ENCODE assay signal across 9 mouse cellular contexts in genomic region chr11:78397397-78397796, GRCm38 (mm10). TPM values are rescaled to one million over a fixed set of nuclear protein-coding genes. Genes with fewer than 3 reads are reported as not detected.
DNase-seq lines count a peak whose midpoint lies in the region; ATAC-seq and TF ChIP-seq lines count a peak whose summit lies in the region.
"Had no signal": no experiment of that assay in that cellular context is flagged by ENCODE, and none has a peak within 500 bp of the region (broad histone marks: within the 10 kb centered on the region; RNA-seq: fewer than 3 reads in every experiment).

No protein-coding gene starts in this region.

- 14% methylated on average over 18 of the region's 18 CpGs for WGBS in forebrain, embryonic 14.5 days
- 7% methylated on average over 18 of the region's 18 CpGs for WGBS in hindbrain, embryonic 13.5 days
- 8% methylated on average over 18 of the region's 18 CpGs for WGBS in midbrain, embryonic 10.5 days
- 3% methylated on average over 18 of the region's 18 CpGs for WGBS in small intestine, adult 2 months

- TF ChIP-seq CTCF in MEL (IDR thresholded peaks at IDR 0.05 in 2 of 3, conservative IDR thresholded peaks at IDR 0.05 in 1 of 3; ENCODE audit: control insufficient read depth in 1 of 3, insufficient read depth in 1 of 3, low read depth in 2 of 3, low read length in 3 of 3, poor library complexity in 1 of 3, severe bottlenecking in 1 of 3): peak; percentile 83 to 98 (median 96)
- TF ChIP-seq CTCF in small intestine, adult 2 months (IDR thresholded peaks at IDR 0.05; ENCODE audit: extremely low read depth, insufficient read length, insufficient replicate concordance, low read depth, low read length): peak; percentile 82; the same call in 1 of the 2 replicates

- H3K9ac ChIP-seq in MEL (ENCODE audit: control insufficient read depth, low read depth, low read length, poor library complexity, severe bottlenecking): no peak overlapping the region
- peak overlapping the region; percentile 3; the same call in 1 of the 2 replicates for H3K9ac ChIP-seq in forebrain, embryonic 14.5 days (ENCODE audit: low read length)
- H3K9ac ChIP-seq in hindbrain, embryonic 13.5 days: peak overlapping the region; percentile 21; the same call in 1 of the 2 replicates

- peak; percentile 84 for DNase-seq in MEL (ENCODE audit: low read depth, low spot score)
- DNase-seq in c-Kit-positive CD71-negative TER-119-negative erythroid progenitor cells, embryonic 14.5 days (ENCODE audit: low read depth): peak; percentile 63
- DNase-seq in forebrain, embryonic 14.5 days (ENCODE audit: low spot score): peak; percentile 86
- DNase-seq in left cerebral cortex, postnatal 25 days (ENCODE audit: low spot score in 2 of 2): peak; percentile 14 to 24
- DNase-seq in midbrain, embryonic 10.5 days (ENCODE audit: low spot score): peak; percentile 76

- peaks cover 4 to 5% of the 10 kb centered on the region in 2 experiments; a peak in 2 of 4 replicates for H3K27me3 ChIP-seq in MEL (ENCODE audit: control insufficient read depth in 1 of 2, insufficient read depth in 2 of 2, low read length in 2 of 2)
- no peaks in the 10 kb centered on the region for H3K27me3 ChIP-seq in forebrain, embryonic 14.5 days (replicated peaks; ENCODE audit: control insufficient read depth, insufficient read depth, low read length)
- peaks cover 7% of the 10 kb centered on the region; the same call in 1 of the 2 replicates for H3K27me3 ChIP-seq in hindbrain, embryonic 13.5 days
- H3K27me3 ChIP-seq in midbrain, embryonic 10.5 days (ENCODE audit: low read depth, poor library complexity, severe bottlenecking): peaks cover 24% of the 10 kb centered on the region; the same call in 1 of the 2 replicates
- H3K27me3 ChIP-seq in small intestine, adult 2 months (ENCODE audit: control insufficient read depth, insufficient read depth, low read length): no peaks in the 10 kb centered on the region

- no peaks in the 10 kb centered on the region for H3K36me3 ChIP-seq in MEL (ENCODE audit: control insufficient read depth in 1 of 2, insufficient read depth in 2 of 2, low read length in 2 of 2)
- no peaks in the 10 kb centered on the region for H3K36me3 ChIP-seq in forebrain, embryonic 14.5 days (ENCODE audit: control insufficient read depth, insufficient read depth, low read length)
- H3K36me3 ChIP-seq in hindbrain, embryonic 13.5 days: no peaks in the 10 kb centered on the region
- H3K36me3 ChIP-seq in midbrain, embryonic 10.5 days: no peaks in the 10 kb centered on the region
- peaks cover 43% of the 10 kb centered on the region for H3K36me3 ChIP-seq in small intestine, adult 2 months (ENCODE audit: control insufficient read depth, insufficient read depth, low read length)

- peak; percentile 26; the same call in 1 of the 2 replicates for ATAC-seq in forebrain, embryonic 14.5 days
- ATAC-seq in hindbrain, embryonic 13.5 days (ENCODE audit: low FRiP score): peak; percentile 61; the same call in 1 of the 2 replicates
- ATAC-seq in activated CD4-positive, CD25-positive, alpha-beta regulatory T cell, adult 4 months: no peak

- H3K4me3 ChIP-seq in MEL (ENCODE audit: control insufficient read depth in 1 of 2, insufficient read depth in 1 of 2, low read depth in 2 of 2, low read length in 2 of 2): no peak overlapping the region
- no peak overlapping the region for H3K4me3 ChIP-seq in forebrain, embryonic 14.5 days (ENCODE audit: low read depth, low read length)
- peak overlapping the region; percentile 15; the same call in 1 of the 2 replicates for H3K4me3 ChIP-seq in hindbrain, embryonic 13.5 days
- H3K4me3 ChIP-seq in midbrain, embryonic 10.5 days: peak overlapping the region; percentile 47
- H3K4me3 ChIP-seq in small intestine, adult 2 months (ENCODE audit: low read depth, low read length): no peak overlapping the region; the same call in 1 of the 2 replicates

- intact Hi-C loops in left cerebral cortex, postnatal 25 days (cut with DNase I): no loop called here

- no peaks in the 10 kb centered on the region for H3K4me1 ChIP-seq in MEL (ENCODE audit: control insufficient read depth in 1 of 2, insufficient read depth in 2 of 2, low read length in 2 of 2)
- H3K4me1 ChIP-seq in forebrain, embryonic 14.5 days (ENCODE audit: control insufficient read depth, insufficient read depth, low read length): no peaks in the 10 kb centered on the region
- H3K4me1 ChIP-seq in hindbrain, embryonic 13.5 days (replicated peaks): peaks cover 9% of the 10 kb centered on the region; the same call in 1 of the 2 replicates
- H3K4me1 ChIP-seq in midbrain, embryonic 10.5 days: peaks cover 23% of the 10 kb centered on the region
- peaks cover 17% of the 10 kb centered on the region for H3K4me1 ChIP-seq in small intestine, adult 2 months (ENCODE audit: control insufficient read depth, insufficient read depth, insufficient read length, low read length)

- peak; percentile 61 for TF ChIP-seq RAD21 in MEL (IDR thresholded peaks at IDR 0.05; ENCODE audit: low read depth, low read length)

- no peaks in the 10 kb centered on the region for H3K9me3 ChIP-seq in MEL (replicated peaks; ENCODE audit: insufficient read depth, low read length)
- H3K9me3 ChIP-seq in forebrain, embryonic 14.5 days (replicated peaks; ENCODE audit: control insufficient read depth, low read length): no peaks in the 10 kb centered on the region
- H3K9me3 ChIP-seq in hindbrain, embryonic 13.5 days: no peaks in the 10 kb centered on the region
- H3K9me3 ChIP-seq in midbrain, embryonic 10.5 days (replicated peaks): no peaks in the 10 kb centered on the region

- H3K79me2 ChIP-seq in MEL (ENCODE audit: control insufficient read depth, insufficient read depth, low read length, poor library complexity): no peaks in the 10 kb centered on the region

- no peak for TF ChIP-seq POLR2A in MEL (IDR thresholded peaks at IDR 0.05; ENCODE audit: control insufficient read depth in 1 of 2, insufficient read depth in 1 of 2, low read depth in 1 of 2, low read length in 2 of 2, poor library complexity in 1 of 2)
- no peak for TF ChIP-seq POLR2A in small intestine, adult 2 months (IDR thresholded peaks at IDR 0.05; ENCODE audit: low read depth, low read length)

- peak overlapping the region; percentile 27 for H3K4me2 ChIP-seq in forebrain, embryonic 14.5 days (ENCODE audit: low read length)
- H3K4me2 ChIP-seq in hindbrain, embryonic 13.5 days: peak overlapping the region; percentile 52

- TF ChIP-seq EP300 in MEL (IDR thresholded peaks at IDR 0.05; ENCODE audit: low read depth in 1 of 2, low read length in 2 of 2): no peak

- no peak overlapping the region for H3K27ac ChIP-seq in MEL (ENCODE audit: control insufficient read depth, low read depth, low read length)
- H3K27ac ChIP-seq in forebrain, embryonic 14.5 days (ENCODE audit: low read depth, low read length): no peak overlapping the region
- no peak overlapping the region for H3K27ac ChIP-seq in hindbrain, embryonic 13.5 days
- H3K27ac ChIP-seq in midbrain, embryonic 10.5 days (replicated peaks): peak overlapping the region; percentile 77
- no peak overlapping the region for H3K27ac ChIP-seq in small intestine, adult 2 months (ENCODE audit: insufficient read depth, low read depth, low read length)

TF ChIP-seq in MEL, 35 proteins besides CTCF, POLR2A, EP300 and RAD21:
- peak; percentile 66 for TF ChIP-seq NRF1 (IDR thresholded peaks at IDR 0.05; ENCODE audit: insufficient read depth, low read depth, low read length, poor library complexity, severe bottlenecking)
- peak; percentile 82 for TF ChIP-seq SMC3 (IDR thresholded peaks at IDR 0.05; ENCODE audit: low read depth, low read length)
- peak; percentile 49 for TF ChIP-seq ZC3H11A (IDR thresholded peaks at IDR 0.05; ENCODE audit: low read depth, low read length)
- TF ChIP-seq ETS1 (IDR thresholded peaks at IDR 0.05; ENCODE audit: low read depth, low read length): no peak

RNA-seq across cellular contexts. Expression of gene Foxn1, which starts 11.0 kb away (rescaled TPM):
- not detected in 2 replicates for total RNA-seq in MEL (2012; rRNA removed)
- polyA plus RNA-seq in MEL (2012; ENCODE audit: insufficient read depth in 1 of 2, insufficient read length in 2 of 2, low read depth in 1 of 2, low replicate concordance in 2 of 2, missing spikeins in 1 of 2): not detected
- not detected in 2 replicates for polyA plus RNA-seq in forebrain, embryonic 14.5 days (2014; fragmentation: Nextera tagmentation; extraction: Ambion mirVana)
- not detected in 2 replicates for polyA plus RNA-seq in hindbrain, embryonic 13.5 days (2015; fragmentation: Nextera tagmentation; extraction: Ambion mirVana)
- under 1 TPM in 1 of 2 experiments, not detected in 1; 0.09 TPM for total RNA-seq in left cerebral cortex, postnatal 25 days (2021)
- polyA plus RNA-seq in midbrain, embryonic 10.5 days (2016; fragmentation: Nextera tagmentation; extraction: Ambion mirVana): not detected in 2 replicates
- polyA plus RNA-seq in small intestine, adult 2 months (2012; rRNA removed): 0.06 TPM in 1 of 2 replicates, not detected in the other
- not detected for polyA plus RNA-seq in activated CD4-positive, CD25-positive, alpha-beta regulatory T cell, adult 4 months (2017; shearing (Covaris generic))
- polyA plus RNA-seq: liver, embryonic 16.5 days had no signal

RNA-seq across cellular contexts. Expression of gene Slc13a2, which starts 24.6 kb away (rescaled TPM):
- total RNA-seq in MEL (2012; rRNA removed): not detected in 2 replicates
- not detected for polyA plus RNA-seq in MEL (2012; ENCODE audit: insufficient read depth in 1 of 2, insufficient read length in 2 of 2, low read depth in 1 of 2, low replicate concordance in 2 of 2, missing spikeins in 1 of 2)
- polyA plus RNA-seq in forebrain, embryonic 14.5 days (2014; fragmentation: Nextera tagmentation; extraction: Ambion mirVana): not detected in 2 replicates
- polyA plus RNA-seq in hindbrain, embryonic 13.5 days (2015; fragmentation: Nextera tagmentation; extraction: Ambion mirVana): not detected in 2 replicates
- total RNA-seq in left cerebral cortex, postnatal 25 days (2021): not detected
- not detected in 2 replicates for polyA plus RNA-seq in midbrain, embryonic 10.5 days (2016; fragmentation: Nextera tagmentation; extraction: Ambion mirVana)
- polyA plus RNA-seq in small intestine, adult 2 months (2012; rRNA removed): 24.9 and 374 TPM in 2 replicates
- polyA plus RNA-seq in activated CD4-positive, CD25-positive, alpha-beta regulatory T cell, adult 4 months (2017; shearing (Covaris generic)): not detected

RNA-seq across cellular contexts. Expression of gene Unc119, which starts 54.1 kb away (rescaled TPM):
- 61.7 and 63.0 TPM in 2 replicates for total RNA-seq in MEL (2012; rRNA removed)
- polyA plus RNA-seq in MEL (2012; ENCODE audit: insufficient read depth in 1 of 2, insufficient read length in 2 of 2, low read depth in 1 of 2, low replicate concordance in 2 of 2, missing spikeins in 1 of 2): 100 to 1,000 TPM in 1 of 2 experiments, not detected in 1; 140 TPM
- 72.5 and 73.8 TPM in 2 replicates for polyA plus RNA-seq in forebrain, embryonic 14.5 days (2014; fragmentation: Nextera tagmentation; extraction: Ambion mirVana)
- polyA plus RNA-seq in hindbrain, embryonic 13.5 days (2015; fragmentation: Nextera tagmentation; extraction: Ambion mirVana): 75.1 and 76.7 TPM in 2 replicates
- total RNA-seq in left cerebral cortex, postnatal 25 days (2021): 10 to 100 TPM; 27.9 to 30.2 TPM
- polyA plus RNA-seq in midbrain, embryonic 10.5 days (2016; fragmentation: Nextera tagmentation; extraction: Ambion mirVana): 57.7 and 61.7 TPM in 2 replicates
- polyA plus RNA-seq in small intestine, adult 2 months (2012; rRNA removed): 12.7 and 13.3 TPM in 2 replicates
- polyA plus RNA-seq in activated CD4-positive, CD25-positive, alpha-beta regulatory T cell, adult 4 months (2017; shearing (Covaris generic)): 10 to 100 TPM; 17.0 to 17.6 TPM

Comparison
In these comparisons a context has a peak if more than half of its experiments do, and no peak if none do; other contexts are left out.
1. DNase-seq: peak in every context shown above with its lines; median percentile 86 in forebrain, embryonic 14.5 days; 84 in MEL; 76 in midbrain, embryonic 10.5 days; 63 in c-Kit-positive CD71-negative TER-119-negative erythroid progenitor cells, embryonic 14.5 days; 19 in left cerebral cortex, postnatal 25 days.
2. H3K4me3 ChIP-seq: peak in hindbrain, embryonic 13.5 days (single experiment) and midbrain, embryonic 10.5 days (single experiment); none in MEL (0 of 2), forebrain, embryonic 14.5 days (single experiment) and small intestine, adult 2 months (single experiment).
3. RNA of gene Slc13a2, which starts 24.6 kb away (polyA plus RNA-seq): 24.9 to 374 TPM in small intestine, adult 2 months; not detected in hindbrain, embryonic 13.5 days, not detected in MEL, not detected in forebrain, embryonic 14.5 days, not detected in midbrain, embryonic 10.5 days and not detected in activated CD4-positive, CD25-positive, alpha-beta regulatory T cell, adult 4 months; every median in the first group is over 10 times any median in the second.